Mouse (Mus musculus) bone marrow macrophage, adult 2 months (primary cell): ENCODE results near the gene Hyls1. TPM values are rescaled to one million over a fixed set of nuclear protein-coding genes. Genes with fewer than 3 reads are reported as not detected.
"Not testable (repeated sequence)": the region's sequence is repeated elsewhere in the genome, so short reads cannot be mapped to it uniquely, and the experiment has no call there.

Source experiments
- H3K27ac ChIP-seq: 2 replicates; pipeline ENCODE4 v1.5.1; 2012; ENCODE audit warnings: low read depth, low read length; ENCODE audit not compliant: insufficient read depth
- H3K4me1 ChIP-seq: 2 replicates; pipeline ENCODE4 v1.6.1; 2012; ENCODE audit warnings: low read length; ENCODE audit not compliant: control insufficient read depth, insufficient read depth
- H3K4me3 ChIP-seq: 2 replicates; pipeline ENCODE4 v1.5.1; 2012; ENCODE audit warnings: mild to moderate bottlenecking, low read length, moderate library complexity; ENCODE audit not compliant: insufficient read depth
- CTCF ChIP-seq: IDR thresholded peaks from 2 replicates; pipeline ENCODE4 v1.5.1; 2012; ENCODE audit warnings: low read depth, mild to moderate bottlenecking, low read length, moderate library complexity
- POLR2A ChIP-seq: IDR thresholded peaks from 2 replicates; pipeline ENCODE4 v1.6.1; 2012; ENCODE audit warnings: mild to moderate bottlenecking, low read depth, low read length, borderline replicate concordance
- polyA plus RNA-seq: library from polyadenylated mRNA; stranded (reverse); fragments of >200 nt; gene quantifications from 2 replicates; pipeline ENCODE4 v1.2.4, GENCODE M21; 2012; ENCODE audit not compliant: missing spikeins, insufficient read depth, insufficient read length

Hyls1 gene
- 8.8 and 9.4 TPM in 2 replicates for polyA plus RNA-seq

DNA sequence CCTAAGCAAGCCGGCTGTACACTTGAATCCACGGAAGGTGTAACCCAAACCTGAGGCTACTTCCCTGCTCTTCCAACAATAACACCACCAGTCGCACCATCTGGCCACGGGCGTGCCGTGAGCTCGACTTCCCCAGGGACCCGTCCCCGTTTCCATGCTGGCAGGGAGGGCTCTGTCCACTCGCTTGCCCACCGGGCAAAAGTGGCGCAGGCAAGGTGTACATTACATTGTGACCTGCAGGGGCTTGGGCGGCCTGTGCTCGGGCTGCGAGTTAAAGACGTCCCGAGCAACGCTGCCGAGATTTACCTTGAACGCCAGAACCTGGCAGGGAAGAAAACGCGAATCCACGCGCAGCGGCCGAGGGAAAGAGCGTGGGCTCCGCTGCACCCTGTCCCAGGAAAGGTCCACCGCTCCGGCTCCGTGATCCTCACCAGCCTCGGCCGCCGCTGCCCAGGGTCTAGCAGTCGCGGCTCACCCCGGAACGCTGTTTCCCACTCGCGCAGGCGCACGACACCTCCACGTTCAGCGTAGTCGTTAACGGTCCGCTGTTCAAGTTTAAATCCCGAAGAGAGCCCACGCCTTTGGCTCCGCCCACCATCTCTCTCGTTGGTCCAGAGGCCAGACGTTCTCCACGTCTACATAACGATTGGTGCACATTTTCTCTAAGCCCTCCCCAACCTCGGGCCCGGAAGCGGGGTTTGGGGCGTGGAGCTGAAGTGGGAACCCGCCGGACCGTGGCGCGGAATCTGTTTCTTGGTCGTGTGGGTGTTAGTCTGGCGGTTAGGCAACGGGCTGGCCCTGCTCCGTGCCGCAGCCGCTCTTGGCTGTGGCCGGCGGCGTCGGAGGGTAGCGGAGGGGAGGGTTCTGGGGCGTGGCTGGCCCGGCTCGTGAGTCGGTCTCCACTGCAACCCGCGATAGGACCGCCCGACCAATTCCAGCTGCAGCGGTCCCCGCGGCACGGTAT lies at the start of gene Hyls1, which contains the start of gene Pate2:
Gene Hyls1 (minus strand): TSS at position 828 of the 964 bp plus-strand sequence.
Gene Pate2 (plus strand): TSS at position 714 of the 964 bp plus-strand sequence.
- Histone ChIP-seq H3K27ac (peak within 1 kb of the TSS; percentile 78), H3K4me3 (peak within 1 kb of the TSS; percentile 83), H3K4me1 (peaks cover 4% of the 10 kb centered on the region)
- TF ChIP-seq CTCF, result no peak
- TF ChIP-seq POLR2A, result no peak

DNA sequence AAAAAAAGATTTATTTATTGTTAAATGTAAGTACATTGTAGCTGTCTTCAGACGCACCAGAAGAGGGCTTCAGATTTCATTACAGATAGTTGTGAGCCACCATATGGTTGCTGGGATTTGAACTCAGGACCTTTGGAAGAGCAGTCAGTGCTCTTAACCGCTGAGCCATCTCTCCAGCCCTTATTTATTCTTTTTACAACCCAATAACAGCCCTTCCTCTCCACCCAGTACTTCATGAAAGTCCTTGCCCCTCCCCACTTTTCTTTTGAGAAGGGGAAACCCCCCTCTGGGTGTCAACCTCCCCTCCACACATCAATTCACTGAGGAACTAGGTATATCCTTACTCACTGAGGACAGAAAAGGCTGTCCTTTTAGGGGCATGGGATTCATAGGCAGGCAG lies 46.6 kb upstream of the Hyls1 start:
- not testable (repeated sequence) for H3K4me1 ChIP-seq, H3K4me3 ChIP-seq, H3K27ac ChIP-seq

DNA sequence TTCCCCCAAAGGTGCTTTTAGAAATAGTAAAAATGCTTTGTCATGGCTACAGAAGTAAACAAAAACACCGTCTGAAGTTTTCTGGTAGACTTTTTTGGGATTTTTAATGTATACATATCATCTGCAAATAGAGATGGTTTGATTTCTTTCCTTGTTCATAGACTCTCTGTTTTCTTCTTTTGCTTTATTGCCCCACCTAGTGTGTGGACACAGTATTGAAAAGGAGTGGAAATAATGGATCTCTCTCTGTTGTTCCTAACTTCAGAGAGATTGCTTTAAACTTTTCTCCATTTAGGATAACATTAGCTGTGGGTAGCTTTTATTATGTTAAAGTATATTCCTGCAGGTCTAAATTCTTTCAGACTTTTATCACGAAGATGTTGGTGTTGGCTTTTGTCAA lies 43.8 kb upstream of the Hyls1 start:
- TF ChIP-seq CTCF, result no peak
- no peak for TF ChIP-seq POLR2A
- no peaks in the 10 kb centered on the region for H3K4me1 ChIP-seq
- H3K4me3 ChIP-seq, result no peak overlapping the region
- no peak overlapping the region for H3K27ac ChIP-seq

DNA sequence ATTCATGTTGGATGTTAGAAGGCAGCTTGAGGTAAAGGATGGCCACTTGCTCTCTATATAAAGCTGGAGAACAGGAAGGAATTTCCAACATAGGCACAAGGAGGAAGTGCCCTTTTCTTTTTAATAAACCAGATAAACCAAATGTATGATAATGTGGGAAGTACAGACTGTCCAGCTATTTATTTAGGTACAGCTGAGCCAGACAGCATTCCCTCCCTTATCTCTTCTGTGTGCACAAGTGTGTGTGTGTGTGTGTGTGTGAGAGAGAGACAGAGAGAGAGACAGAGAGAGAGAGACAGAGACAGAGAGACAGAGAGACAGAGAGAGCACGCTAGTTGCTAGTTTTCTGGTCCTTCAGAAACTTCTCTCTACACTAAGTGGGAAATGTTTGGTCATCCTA lies 41.6 kb upstream of the Hyls1 start, which contains the start of gene Pate4:
Gene Pate4 (minus strand): TSS at position 101 of the 400 bp plus-strand sequence.
- Histone ChIP-seq H3K27ac (no peak within 1 kb of the TSS), H3K4me1 (no peaks in the 10 kb centered on the region), H3K4me3 (no peak within 1 kb of the TSS)
- no peak for TF ChIP-seq CTCF
- no peak for TF ChIP-seq POLR2A

DNA sequence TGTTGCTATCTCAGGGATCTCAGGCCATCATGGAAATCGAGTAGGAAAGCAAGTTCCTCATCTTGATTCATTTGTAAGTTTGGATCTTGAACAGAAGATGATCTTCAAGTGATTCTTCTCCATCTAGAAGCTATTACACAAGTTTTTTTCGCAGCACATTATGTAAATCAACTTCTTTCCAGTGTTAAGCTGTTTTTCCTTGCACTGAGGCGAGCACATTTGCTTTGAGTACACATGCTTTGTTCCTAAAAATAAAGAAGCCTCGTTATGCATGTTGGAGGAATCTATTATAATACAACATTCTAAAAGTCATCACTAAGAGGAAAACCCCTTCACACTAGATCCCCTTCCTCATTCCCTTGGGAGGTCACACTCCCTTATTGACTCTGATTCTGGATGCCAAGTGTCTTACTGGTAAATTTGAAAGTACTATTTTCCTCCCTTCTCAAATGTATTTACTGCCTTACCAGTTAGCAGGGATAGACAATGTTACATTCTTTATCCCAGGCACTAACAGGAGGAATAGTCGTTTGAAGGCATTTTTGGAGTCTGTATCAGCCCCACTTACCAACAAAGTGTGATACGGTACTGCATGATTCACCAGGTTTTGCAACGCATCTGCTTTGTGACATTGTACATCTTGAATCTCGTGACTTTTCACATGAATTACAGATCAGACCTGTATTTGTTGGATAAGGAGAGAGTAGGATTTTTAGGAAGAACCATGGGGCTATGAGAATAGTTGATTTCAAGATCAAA lies 37.6 kb upstream of the Hyls1 start:
- TF ChIP-seq POLR2A (no peak), CTCF (no peak)
- Histone ChIP-seq H3K4me1 (no peaks in the 10 kb centered on the region), H3K4me3 (no peak overlapping the region), H3K27ac (no peak overlapping the region)

DNA sequence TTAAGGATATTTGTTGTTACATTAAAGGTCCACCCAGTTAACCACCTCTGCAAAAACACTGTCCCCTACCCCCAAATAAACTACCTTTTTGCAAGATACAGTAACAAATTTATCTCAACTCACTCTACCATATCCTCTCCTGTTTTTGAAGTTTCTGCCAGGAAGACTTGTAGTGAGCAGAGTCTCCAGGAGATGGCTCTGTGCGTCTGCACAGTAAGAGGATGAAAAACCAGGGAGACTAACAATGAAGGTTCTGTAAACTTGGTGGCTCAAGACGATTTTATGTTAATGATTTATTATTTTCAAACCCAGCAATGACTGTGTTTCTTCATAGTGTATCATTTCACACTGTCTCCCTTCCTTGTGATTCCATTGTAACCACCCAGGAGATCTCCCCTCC lies 22.7 kb upstream of the Hyls1 start:
- H3K4me3 ChIP-seq, result no peak overlapping the region
- no peak overlapping the region for H3K27ac ChIP-seq
- H3K4me1 ChIP-seq, result no peaks in the 10 kb centered on the region
- TF ChIP-seq CTCF (no peak), POLR2A (no peak)

DNA sequence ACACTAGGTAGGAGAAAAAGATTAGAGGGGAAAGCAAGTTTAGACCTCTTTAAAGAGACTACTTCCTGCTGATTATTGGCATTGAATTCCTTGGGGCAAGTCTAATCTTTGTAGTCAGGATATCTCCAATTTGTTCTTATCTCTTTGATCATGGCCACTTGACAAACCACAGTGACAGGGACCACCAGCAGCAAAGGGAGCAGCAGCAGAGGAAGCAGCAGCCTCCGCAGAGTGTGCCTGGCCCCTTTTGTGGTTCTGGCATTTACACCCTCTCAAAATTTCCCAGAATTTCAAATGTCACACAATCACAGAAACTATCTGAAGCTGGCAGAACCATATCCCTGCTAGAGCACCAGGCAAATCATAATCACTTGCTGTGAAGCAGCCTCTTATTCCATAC lies 17.5 kb upstream of the Hyls1 start:
- H3K4me1 ChIP-seq, result no peaks in the 10 kb centered on the region
- TF ChIP-seq POLR2A (no peak), CTCF (no peak)
- H3K27ac ChIP-seq, result no peak overlapping the region
- H3K4me3 ChIP-seq, result no peak overlapping the region

DNA sequence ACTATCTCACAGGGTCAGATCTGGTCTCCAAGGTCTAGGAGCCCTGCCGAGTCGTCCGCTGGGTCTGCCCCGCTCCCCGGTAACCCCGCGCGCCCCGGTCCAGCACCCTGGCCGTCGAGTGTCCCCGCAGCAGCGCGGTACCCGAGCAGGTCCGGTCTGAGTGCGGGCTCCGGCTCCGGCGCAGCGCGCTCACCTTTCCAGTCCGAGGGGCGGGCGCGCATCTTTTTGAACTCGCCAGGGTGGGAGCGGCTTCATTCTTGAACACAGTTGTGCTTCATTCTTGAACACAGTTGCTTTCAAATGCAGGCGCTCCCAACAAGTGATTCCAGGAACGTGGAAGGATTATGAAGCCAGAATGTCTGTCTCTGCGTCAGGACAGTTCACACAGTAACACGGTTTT lies 4.2 kb upstream of the Hyls1 start:
- no peak overlapping the region for H3K27ac ChIP-seq
- H3K4me3 ChIP-seq, result no peak overlapping the region
- no peak for TF ChIP-seq CTCF
- TF ChIP-seq POLR2A, result no peak
- no peaks in the 10 kb centered on the region for H3K4me1 ChIP-seq

DNA sequence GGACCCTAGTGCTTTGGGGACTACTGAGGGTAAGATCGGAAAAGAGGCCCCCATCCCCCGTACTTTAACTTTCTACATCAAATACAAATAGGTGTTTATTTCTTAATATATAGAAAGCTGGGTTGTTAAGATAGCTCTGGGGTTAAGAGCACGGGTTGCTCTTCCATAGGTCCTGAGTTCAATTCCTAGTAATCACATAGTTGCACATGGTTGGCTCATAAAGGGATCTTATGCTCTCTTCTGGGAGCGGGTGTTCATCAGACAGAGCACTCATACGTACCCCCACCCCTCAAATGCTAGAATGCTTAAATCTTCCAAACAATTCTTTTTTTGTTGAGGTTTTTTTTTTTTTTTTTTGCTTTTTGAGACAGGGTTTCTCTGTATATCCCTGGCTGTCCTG lies 465 bp upstream of the Hyls1 start:
- TF ChIP-seq POLR2A (no peak), CTCF (no peak)
- H3K27ac ChIP-seq, result no peak overlapping the region; the same call in 1 of the 2 replicates
- H3K4me1 ChIP-seq, result peaks cover 4% of the 10 kb centered on the region
- peak overlapping the region; percentile 78 for H3K4me3 ChIP-seq

DNA sequence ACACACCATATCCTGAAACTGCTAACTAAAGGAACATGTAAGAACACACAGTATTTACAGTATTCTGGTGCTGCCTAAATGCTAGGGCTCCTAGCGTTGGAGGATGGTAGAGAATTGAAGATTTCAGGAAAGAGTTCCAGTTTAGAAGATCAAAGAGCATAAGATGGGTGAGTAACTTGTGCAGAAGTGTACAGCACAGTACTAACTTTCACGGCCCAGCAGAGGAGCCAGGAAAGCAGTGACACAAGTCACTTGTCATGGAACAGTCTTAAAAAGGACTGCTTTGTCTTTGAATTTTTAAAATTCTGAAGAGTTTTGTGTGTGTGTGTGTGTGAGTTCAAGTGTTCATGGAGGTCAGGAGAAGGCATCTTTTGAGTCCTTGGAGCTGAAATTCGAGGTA lies 2.2 kb downstream of the Hyls1 start:
- TF ChIP-seq CTCF (no peak), POLR2A (no peak)
- Histone ChIP-seq H3K27ac (no peak overlapping the region), H3K4me3 (no peak overlapping the region), H3K4me1 (peaks cover 4% of the 10 kb centered on the region)
